Mouse (Mus musculus) stomach, embryonic 16.5 days (tissue): ENCODE measurements at regions not wholly inside any gene's neighbourhood (a gene's known extent, or its start where the extent isn't known, plus 50 kb on each side); places are given as distances from the start of the nearest gene placed in this dataset.

Experiments used
- ATAC-seq: fragments of 200-750 bp; cut with Nextera tagmentation; 2 replicates; pipeline ENCODE4 v1.8.0; 2017; ENCODE audit warnings: moderate number of reproducible peaks, moderate TSS enrichment; ENCODE audit not compliant: insufficient read depth, low FRiP score
- H3K27ac ChIP-seq: fragments of 300-500 bp; sonication (generic); 2 replicates; pipeline ENCODE4 v1.5.1; 2014; ENCODE audit warnings: low read length
- H3K27me3 ChIP-seq: fragments of 300-500 bp; sonication (generic); 2 replicates; pipeline ENCODE4 v1.6.1; 2014; ENCODE audit warnings: low read length, control low read depth, mixed read lengths; ENCODE audit not compliant: control insufficient read depth, insufficient read depth
- H3K36me3 ChIP-seq: fragments of 300-500 bp; sonication (generic); 2 replicates; pipeline ENCODE4 v1.6.1; 2014; ENCODE audit warnings: low read length; ENCODE audit not compliant: control insufficient read depth, insufficient read depth
- H3K4me1 ChIP-seq: fragments of 300-500 bp; sonication (generic); 2 replicates; pipeline ENCODE4 v1.6.1; 2014; ENCODE audit warnings: low read length, control low read depth, mixed read lengths; ENCODE audit not compliant: control insufficient read depth, insufficient read depth
- H3K4me2 ChIP-seq: fragments of 300-500 bp; sonication (generic); 2 replicates; pipeline ENCODE4 v1.6.1; 2014; ENCODE audit warnings: low read depth, low read length, mixed read lengths
- H3K4me3 ChIP-seq: fragments of 300-500 bp; sonication (generic); replicated peaks from 2 replicates; pipeline ENCODE4 v1.5.1; 2014; ENCODE audit warnings: mild to moderate bottlenecking, low read length
- H3K9ac ChIP-seq: fragments of 300-500 bp; sonication (generic); 2 replicates; pipeline ENCODE4 v1.6.1; 2014; ENCODE audit warnings: low read length
- H3K9me3 ChIP-seq: fragments of 300-500 bp; sonication (generic); replicated peaks from 2 replicates; pipeline ENCODE4 v1.6.1; 2016; ENCODE audit warnings: low read length, control low read depth; ENCODE audit not compliant: control insufficient read depth
- WGBS: fragments of 180-500 bp; shearing (Covaris S2); extraction: QIAGEN DNeasy Blood & Tissue Kit; methylation state at CpG from one replicate; pipeline ENCODE4 v1.1.7; 2014; 5-methylcytosine and 5-hydroxymethylcytosine counted together

DNA sequence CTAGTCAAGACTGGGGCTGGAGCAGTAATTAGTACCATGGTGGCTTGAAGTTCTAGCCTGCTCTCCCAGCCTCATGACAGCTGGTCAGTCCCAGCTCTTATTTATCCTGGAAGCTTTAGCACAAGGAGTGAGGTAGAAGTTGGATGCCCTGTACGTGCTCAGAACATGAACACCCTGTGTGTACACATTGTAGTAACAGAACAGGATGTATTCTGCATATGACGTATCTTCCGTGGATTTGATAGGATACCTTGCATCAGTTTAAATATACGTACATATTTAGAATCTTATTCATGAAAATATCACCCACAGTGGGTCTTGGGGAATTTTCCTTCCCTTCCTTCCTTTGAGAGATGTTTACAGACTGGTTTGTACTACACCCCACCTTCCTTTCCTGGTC is 222.0 kb upstream of the Tbx3 start:
- 86% methylated on average over 4 of the region's 4 CpGs for WGBS
- no peak overlapping the region for H3K9ac ChIP-seq
- H3K4me1 ChIP-seq, result no peaks in the 10 kb centered on the region
- ATAC-seq, result no peak
- no peak overlapping the region for H3K27ac ChIP-seq
- H3K9me3 ChIP-seq, result no peaks in the 10 kb centered on the region
- no peak overlapping the region for H3K4me3 ChIP-seq
- no peak overlapping the region for H3K4me2 ChIP-seq
- no peaks in the 10 kb centered on the region for H3K36me3 ChIP-seq
- no peaks in the 10 kb centered on the region for H3K27me3 ChIP-seq

DNA sequence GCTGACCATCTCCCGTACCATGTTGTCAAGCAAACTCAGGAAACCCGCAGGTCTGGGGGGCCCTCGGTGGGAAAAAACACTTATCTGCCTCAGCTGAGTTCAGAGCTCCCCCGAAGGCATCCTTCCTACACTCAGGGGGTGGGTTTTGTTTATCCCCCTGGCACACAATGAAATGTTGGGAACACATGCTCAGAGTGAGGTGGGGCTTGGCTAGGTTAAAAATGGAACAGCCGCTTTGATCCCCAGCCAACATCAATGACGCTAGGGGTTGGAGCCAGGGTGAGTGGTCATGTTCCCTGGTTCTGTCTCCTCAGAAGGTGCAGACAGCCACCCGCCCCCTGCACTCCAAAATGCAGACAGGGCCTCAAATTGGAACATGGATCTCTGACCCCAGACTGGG is 221.3 kb upstream of the Tbx3 start:
- Histone ChIP-seq H3K4me2 (no peak overlapping the region), H3K4me3 (no peak overlapping the region), H3K4me1 (no peaks in the 10 kb centered on the region), H3K9ac (no peak overlapping the region), H3K36me3 (no peaks in the 10 kb centered on the region), H3K27me3 (no peaks in the 10 kb centered on the region), H3K9me3 (no peaks in the 10 kb centered on the region), H3K27ac (no peak overlapping the region)
- no peak for ATAC-seq
- 47% methylated on average over 7 of the region's 7 CpGs for WGBS

DNA sequence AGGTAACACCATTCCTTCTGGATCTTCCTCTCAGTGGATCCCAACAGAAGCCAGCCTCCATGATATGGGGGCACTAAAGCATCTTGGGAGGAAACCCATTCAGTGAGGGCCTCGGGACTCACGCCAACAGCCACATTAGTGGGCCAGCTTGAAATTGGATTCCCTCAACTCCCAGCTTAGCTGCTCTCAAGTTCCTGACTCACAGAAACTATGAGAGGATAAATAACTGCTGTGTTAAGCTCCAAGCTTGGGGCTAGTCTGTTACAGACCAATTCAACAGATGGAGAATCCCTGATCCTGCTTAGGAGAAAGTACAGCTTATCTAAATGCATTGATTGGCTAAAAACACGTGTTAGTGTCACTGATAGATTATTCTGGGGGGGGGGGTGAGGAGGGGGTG is 210.7 kb upstream of the Tbx3 start:
- 55% methylated on average over 3 of the region's 3 CpGs for WGBS
- no peak for ATAC-seq
- H3K9ac ChIP-seq, result no peak overlapping the region

DNA sequence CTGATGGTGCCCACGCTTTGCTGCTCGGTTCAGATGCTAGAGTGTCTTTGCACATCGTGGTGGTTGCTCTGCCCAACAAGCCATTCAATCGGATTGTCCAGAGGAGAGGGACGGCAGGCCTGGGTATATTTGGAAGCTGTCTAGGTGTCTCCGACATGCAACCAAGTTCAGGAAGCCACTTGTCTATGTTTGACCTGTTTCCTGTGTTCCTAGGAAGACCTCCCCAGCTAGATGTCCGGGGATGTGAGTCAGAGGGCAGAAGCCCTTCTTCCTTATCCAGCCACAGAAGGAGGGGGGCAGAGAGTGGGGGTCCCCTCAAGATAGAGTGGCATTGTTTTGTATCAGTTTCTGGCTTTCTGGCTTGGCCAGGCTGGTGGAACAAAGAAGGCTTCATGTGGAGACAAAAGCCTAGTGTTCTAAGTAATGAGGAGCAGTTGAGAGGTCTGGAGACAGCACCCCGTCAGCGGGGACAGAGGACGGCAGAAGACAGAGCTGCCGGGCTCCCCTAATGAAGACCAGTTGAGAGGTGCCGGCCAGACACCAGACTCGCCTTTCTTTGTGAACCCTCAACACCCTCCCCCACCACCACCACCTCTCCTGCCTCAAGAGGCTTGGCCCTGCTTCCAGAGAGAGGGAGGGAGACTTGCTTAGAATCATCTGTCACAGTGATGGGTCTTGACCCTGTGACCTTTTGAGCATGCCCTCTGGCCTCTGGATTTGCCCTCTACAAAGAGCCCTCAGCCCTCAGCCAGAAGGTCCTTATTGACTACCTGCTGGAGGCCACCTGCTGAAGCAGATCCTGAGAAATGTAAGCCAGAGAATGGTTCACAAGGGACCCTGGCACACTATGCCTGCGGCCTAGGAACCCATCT is 207.6 kb upstream of the Tbx3 start:
- Histone ChIP-seq H3K27me3 (no peaks in the 10 kb centered on the region), H3K4me3 (no peak overlapping the region), H3K9me3 (no peaks in the 10 kb centered on the region), H3K4me1 (no peaks in the 10 kb centered on the region), H3K4me2 (no peak overlapping the region), H3K36me3 (no peaks in the 10 kb centered on the region), H3K9ac (no peak overlapping the region), H3K27ac (no peak overlapping the region)
- 64% methylated on average over 14 of the region's 14 CpGs for WGBS
- ATAC-seq, result no peak

More for the DNA sequence above, 210.7 kb upstream of the Tbx3 start:
- Histone ChIP-seq H3K27me3 (no peaks in the 10 kb centered on the region), H3K9me3 (no peaks in the 10 kb centered on the region), H3K4me3 (no peak overlapping the region), H3K27ac (no peak overlapping the region), H3K4me1 (no peaks in the 10 kb centered on the region), H3K36me3 (no peaks in the 10 kb centered on the region), H3K4me2 (no peak overlapping the region)

DNA sequence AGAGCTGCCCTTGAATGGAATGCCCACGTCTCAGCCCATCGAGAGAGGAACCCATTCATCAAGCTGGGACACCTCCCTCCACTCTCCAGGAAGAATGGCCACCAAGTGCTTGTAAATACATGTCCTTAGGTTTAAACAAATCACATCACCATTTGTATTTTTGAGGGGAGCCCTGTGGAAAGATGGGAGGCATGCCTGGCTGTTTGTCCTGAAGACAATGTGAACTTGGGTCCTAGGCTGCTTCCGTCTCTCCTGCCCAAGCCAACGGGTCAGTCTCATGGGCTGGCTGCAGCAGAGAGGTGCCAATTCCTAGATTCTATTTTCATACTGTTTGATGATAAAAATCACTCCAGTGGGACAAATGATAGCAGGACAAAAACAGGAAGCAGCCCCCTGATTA is 205.9 kb upstream of the Tbx3 start:
- WGBS, result 46% methylated on average over 4 of the region's 4 CpGs
- no peak overlapping the region for H3K9ac ChIP-seq
- H3K27ac ChIP-seq, result no peak overlapping the region
- no peak overlapping the region for H3K4me3 ChIP-seq
- H3K4me2 ChIP-seq, result no peak overlapping the region
- no peaks in the 10 kb centered on the region for H3K36me3 ChIP-seq
- ATAC-seq, result no peak
- no peaks in the 10 kb centered on the region for H3K9me3 ChIP-seq
- H3K27me3 ChIP-seq, result no peaks in the 10 kb centered on the region
- no peaks in the 10 kb centered on the region for H3K4me1 ChIP-seq

DNA sequence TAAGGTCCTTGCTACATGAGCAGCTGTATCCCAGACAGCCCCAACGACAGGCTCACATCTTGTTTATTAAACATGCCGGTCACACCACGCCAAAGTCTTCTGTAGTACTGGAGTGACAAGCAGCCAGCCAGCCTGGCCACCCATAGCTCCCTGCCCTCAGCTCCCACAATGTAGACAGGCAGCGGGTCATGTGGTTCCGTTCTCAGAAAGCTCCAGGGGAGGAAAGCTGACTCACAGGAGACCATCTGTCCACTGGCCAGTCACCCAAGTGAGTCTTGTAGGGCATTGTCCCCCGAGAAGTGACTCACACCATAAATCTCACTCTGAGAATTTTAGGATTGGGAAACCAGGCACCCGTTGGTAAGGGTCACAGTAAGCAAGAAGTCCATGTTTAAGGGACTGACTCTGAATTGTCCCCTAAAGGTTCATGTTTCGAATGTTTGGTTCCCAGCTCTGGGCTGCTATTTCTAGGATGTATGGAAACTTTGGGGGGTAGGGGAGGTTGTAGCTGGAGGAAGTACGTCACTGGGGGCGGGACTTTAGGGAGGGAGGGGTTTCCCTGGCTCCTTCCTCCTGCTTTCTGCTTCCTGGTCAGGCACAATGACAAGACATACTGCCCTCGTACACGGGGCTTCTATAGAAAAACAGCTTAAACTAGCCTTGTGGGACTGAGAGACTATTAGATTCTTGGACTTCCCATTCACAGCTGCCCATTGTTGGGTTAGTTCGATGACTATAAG is 203.0 kb upstream of the Tbx3 start:
- Histone ChIP-seq H3K27ac (no peak overlapping the region), H3K4me1 (no peaks in the 10 kb centered on the region), H3K36me3 (no peaks in the 10 kb centered on the region), H3K9me3 (no peaks in the 10 kb centered on the region), H3K9ac (no peak overlapping the region), H3K27me3 (no peaks in the 10 kb centered on the region), H3K4me2 (no peak overlapping the region), H3K4me3 (no peak overlapping the region)
- WGBS, result 69% methylated on average over 13 of the region's 13 CpGs
- no peak for ATAC-seq

DNA sequence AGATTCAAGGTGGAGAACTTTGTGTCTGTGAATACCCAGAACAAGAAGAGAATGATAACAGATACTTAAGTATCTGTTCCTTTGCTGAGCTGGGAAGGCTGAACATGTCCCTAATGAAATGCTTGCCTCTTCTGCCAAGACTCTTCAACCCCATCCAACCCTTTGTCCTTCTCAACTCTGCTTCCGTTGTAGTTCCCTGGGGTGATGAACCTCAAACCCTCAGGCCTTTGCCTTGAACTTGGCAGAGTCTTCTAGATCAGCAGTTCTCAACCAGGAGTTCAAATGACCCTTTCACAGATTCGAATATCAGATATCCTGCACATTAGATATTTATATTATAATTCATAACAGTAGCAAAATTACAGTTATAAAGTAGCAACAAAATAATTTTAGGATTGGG is 192.5 kb upstream of the Tbx3 start:
- ATAC-seq, result no peak
- Histone ChIP-seq H3K4me2 (no peak overlapping the region), H3K9me3 (no peaks in the 10 kb centered on the region), H3K9ac (no peak overlapping the region), H3K27ac (no peak overlapping the region), H3K36me3 (no peaks in the 10 kb centered on the region), H3K4me1 (no peaks in the 10 kb centered on the region), H3K27me3 (no peaks in the 10 kb centered on the region), H3K4me3 (no peak overlapping the region)
- whole genome bisulfite sequencing, result 64% methylated on average over 2 of the region's 2 CpGs

DNA sequence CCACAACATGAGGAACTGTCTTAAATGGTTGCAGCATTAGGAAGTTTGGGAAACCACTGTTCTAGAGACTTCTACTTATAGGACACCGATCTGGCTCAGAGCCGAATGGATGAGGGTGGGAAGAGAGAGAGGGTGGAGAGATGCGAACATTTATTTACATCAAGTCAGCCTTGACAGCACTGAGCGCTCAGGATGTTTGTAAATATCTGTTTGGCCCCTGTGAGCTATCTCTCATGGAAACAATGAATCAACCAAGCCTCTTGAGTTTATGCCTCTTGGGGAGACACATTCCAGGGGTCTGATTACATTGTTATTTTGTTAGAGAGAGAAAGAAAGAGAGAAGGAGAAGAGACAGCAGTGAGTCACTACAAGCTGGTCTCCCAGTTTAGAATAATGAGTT is 192.1 kb upstream of the Tbx3 start:
- Histone ChIP-seq H3K4me2 (no peak overlapping the region), H3K27ac (no peak overlapping the region), H3K4me3 (no peak overlapping the region), H3K9ac (no peak overlapping the region), H3K27me3 (no peaks in the 10 kb centered on the region), H3K36me3 (no peaks in the 10 kb centered on the region), H3K9me3 (no peaks in the 10 kb centered on the region), H3K4me1 (no peaks in the 10 kb centered on the region)
- WGBS, result 37% methylated on average over 4 of the region's 4 CpGs
- ATAC-seq, result no peak
